Mouse (Mus musculus) adrenal gland (tissue): ENCODE data around the gene Tnfaip3.

Experiments used
- intact Hi-C: fragments of 180-260 bp; cut with DNase I; formaldehyde crosslinking; loops from one replicate; pipeline ENCODE4 v1.15.1; 2025

The Tnfaip3 gene

DNA sequence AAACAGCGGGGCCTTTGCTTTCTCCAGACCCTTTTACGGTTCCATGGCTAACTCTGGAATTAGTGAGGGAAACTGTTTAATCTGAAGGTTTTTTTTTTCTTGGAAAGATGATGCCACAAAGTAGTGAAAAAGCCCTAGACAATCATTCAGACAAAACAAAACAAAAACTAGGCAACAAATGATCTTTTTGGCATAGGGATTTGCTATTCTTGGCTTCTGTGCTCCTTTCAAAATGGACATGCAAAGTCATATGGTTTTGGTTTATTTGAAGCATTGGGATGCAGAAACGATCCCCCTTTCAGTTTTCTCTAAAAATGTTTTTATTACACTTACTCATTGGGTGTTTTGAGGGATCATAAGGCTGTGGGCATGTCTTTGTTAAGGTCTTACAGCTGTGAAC, 41.0 kb downstream of the Tnfaip3 start:
- intact Hi-C loops, result no loop called here

DNA sequence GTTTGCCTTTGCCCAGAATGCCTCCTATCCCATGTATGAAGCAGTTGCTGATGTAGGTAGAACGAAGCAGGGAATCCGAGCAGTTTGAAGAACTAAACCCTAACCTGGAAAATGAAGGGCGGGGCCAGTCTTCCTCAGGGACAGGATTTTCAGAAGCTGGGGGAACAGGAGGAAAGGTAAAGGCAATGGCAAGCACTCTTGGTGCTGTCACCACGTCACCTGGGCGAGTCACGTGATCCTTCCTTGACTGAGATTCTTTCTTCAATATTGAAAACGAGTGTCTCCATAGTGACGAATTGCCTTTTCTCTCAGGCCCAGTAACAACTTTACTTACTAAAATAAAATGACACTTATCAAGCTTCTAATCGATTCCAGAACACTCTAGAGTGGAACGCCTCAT, 48.6 kb downstream of the Tnfaip3 start:
- intact Hi-C loops, result no loop called here

DNA sequence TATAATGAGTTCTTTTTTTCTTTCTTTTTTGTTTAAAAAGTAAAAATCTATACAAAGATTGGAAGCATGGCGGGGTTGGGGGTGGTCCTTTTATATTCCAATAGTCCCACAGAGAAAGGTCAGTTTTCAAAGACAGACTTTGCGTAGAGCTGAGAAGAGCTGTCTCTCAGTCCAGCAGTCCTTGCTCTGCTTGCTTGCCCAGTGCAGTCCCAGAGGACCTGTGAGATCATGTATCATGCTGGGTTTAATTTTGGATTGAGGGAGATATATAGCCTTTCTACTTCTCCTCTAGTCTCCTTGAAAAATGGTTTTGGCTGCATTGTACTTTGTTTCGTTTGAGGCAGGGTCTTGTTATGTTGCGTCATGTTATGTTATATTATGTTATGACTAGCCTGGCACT, 49.9 kb downstream of the Tnfaip3 start:
- intact Hi-C loops, result no loop called here

DNA sequence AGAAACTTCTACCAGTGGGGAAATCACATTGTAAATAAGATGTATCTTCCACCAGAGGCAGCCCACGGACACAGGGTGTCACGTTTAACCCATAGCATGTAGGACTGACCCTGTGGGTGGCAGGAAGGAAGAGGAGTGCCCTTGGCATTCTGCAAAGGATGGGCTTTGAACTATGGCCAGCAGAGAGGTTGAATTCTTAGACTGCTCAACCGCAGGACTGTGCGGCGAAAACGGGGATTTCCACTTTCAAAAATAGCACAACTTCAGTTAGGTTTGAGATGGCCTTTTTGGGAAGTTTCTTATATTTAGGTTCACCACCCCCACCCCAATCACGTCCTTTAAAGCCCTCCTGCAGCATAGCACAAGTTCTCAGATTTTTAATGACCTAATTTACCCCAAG, 50.6 kb downstream of the Tnfaip3 start:
- intact Hi-C loops, result no loop called here

DNA sequence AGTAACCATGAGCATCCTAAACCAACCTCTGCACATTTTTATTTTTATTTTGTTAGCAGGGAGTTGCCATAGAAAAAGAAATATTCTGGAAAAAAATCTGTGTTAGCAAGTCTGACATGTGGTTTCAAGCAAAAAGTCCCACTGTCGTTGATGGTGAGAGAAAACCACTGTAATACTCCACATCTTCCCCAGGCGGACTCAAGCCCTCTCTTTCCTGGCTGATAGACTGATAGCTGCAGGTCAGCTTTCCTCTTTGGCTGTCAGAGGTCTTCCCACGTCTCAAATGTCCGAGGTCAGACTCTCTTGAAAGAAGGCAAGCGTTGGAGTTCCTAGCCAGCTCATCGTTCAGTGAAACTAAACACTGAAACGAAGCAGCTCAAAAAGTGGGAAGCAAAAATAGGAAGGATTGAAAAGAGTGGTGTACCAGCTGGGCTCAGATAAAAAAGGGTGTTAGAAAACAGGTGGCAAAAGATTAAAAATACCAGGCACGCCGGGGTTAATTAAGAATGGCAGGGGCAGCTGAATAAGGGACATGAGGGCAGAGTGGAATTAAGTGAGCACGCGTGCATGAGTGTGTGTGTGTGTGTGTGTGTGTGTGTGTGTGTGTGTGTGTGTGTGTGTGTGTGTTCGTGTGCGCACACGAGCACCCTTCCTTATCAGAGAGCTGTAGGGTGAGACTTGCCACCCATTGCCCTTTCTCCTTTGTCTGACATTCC, 55.5 kb downstream of the Tnfaip3 start:
- intact Hi-C loops, result loop anchor here (5.0 kb wide), 1 partner anchor 52 kb away; no protein-coding TSS in a partner anchor

DNA sequence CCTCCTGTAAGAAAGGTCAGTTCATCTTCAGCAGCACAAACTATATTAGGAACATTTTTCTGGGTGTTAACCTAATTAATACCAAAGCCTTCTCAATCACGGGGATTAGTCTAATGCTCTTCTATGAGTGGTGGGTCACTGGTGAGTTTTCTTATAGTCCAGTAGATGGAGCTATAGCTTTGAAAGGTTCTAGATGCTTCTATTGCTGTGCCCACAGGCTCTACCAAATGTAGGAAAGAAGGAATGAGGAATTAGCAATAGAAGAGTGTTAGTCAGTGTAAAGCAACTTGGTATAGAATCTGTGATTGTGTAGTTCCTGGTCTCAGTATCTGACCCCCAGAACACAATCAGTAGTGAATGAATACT, 61.8 kb downstream of the Tnfaip3 start:
- intact Hi-C loops, result loop anchor here (2.0 to 5.0 kb wide), 2 partner anchors 139 to 231 kb away; no protein-coding TSS in a partner anchor

DNA sequence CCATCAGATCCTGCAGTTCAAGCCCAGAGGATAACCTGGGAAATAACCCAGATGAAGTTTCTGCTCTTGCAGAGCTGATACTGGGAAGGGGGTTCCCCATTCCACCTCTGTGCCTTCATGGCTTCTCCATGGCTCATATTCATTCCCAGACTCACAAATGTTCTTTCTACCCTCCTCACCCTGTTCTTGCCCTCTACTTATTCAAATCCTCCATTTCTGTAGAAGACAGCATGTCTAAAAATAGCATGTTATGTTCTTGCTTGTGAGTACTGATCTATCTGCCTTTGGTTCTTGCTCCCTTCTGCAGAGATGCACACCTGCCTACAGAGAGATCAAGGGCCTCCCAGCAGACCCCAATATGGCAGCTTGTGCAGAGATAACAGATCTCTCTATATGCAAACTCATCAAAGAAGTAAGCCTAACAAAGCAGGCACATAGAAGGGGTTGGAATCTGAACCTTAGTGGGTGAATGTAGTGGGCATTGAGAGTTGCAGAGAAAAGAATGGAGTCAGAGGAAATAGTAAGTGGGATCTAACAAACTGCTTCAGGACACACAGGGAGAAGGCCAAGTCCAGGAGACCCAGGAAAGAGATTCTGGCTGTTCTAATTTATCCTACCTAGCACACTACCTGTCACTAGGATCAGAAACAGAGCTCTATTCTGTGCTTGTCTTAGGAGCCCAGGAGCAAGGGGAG, 62.3 kb downstream of the Tnfaip3 start:
- intact Hi-C loops, result loop anchor here (2.0 to 5.0 kb wide), 2 partner anchors 139 to 232 kb away; no protein-coding TSS in a partner anchor
